Mouse (Mus musculus) ES-Bruce4 (cell line): ENCODE data around the gene Echdc3. TPM values are rescaled to one million over a fixed set of nuclear protein-coding genes. Genes with fewer than 3 reads are reported as not detected.

Experiments
- H3K27ac ChIP-seq: 2 replicates; pipeline ENCODE4 v1.5.1; 2012; ENCODE audit warnings: low read length, inconsistent platforms; ENCODE audit not compliant: insufficient read depth
- H3K27me3 ChIP-seq: 2 replicates; pipeline ENCODE4 v1.6.1; 2012; ENCODE audit warnings: mild to moderate bottlenecking, low read length, inconsistent platforms; ENCODE audit not compliant: control insufficient read depth, poor library complexity, insufficient read depth, severe bottlenecking
- H3K36me3 ChIP-seq: 2 replicates; pipeline ENCODE4 v1.6.1; 2012; ENCODE audit warnings: inconsistent platforms, mild to moderate bottlenecking, low read length, moderate library complexity; ENCODE audit not compliant: control insufficient read depth, poor library complexity, insufficient read depth, severe bottlenecking
- H3K4me1 ChIP-seq: one replicate; pipeline ENCODE4 v1.8.1; 2011; ENCODE audit warnings: low read length; ENCODE audit not compliant: control insufficient read depth, insufficient read depth
- H3K4me3 ChIP-seq: 2 replicates; pipeline ENCODE4 v1.5.1; 2011; ENCODE audit warnings: low read depth, mild to moderate bottlenecking, low read length
- H3K9ac ChIP-seq: 2 replicates; pipeline ENCODE4 v1.6.1; 2012; ENCODE audit warnings: low read depth, mild to moderate bottlenecking, inconsistent platforms; ENCODE audit not compliant: poor library complexity, severe bottlenecking
- H3K9me3 ChIP-seq: replicated peaks from 2 replicates; pipeline ENCODE4 v1.6.1; 2012; ENCODE audit warnings: mild to moderate bottlenecking, low read length, inconsistent platforms; ENCODE audit not compliant: control insufficient read depth, poor library complexity, insufficient read depth, severe bottlenecking
- CTCF ChIP-seq: IDR thresholded peaks from one replicate; pipeline ENCODE4 v1.8.1; 2011; ENCODE audit warnings: low read depth, low read length
- EP300 ChIP-seq: IDR thresholded peaks from 2 replicates; pipeline ENCODE4 v1.6.1; 2011; ENCODE audit warnings: low read depth, low read length; ENCODE audit not compliant: insufficient read depth
- POLR2A ChIP-seq: IDR thresholded peaks from one replicate; pipeline ENCODE4 v1.8.1; 2011; ENCODE audit warnings: low read length; ENCODE audit not compliant: insufficient read depth
- polyA plus RNA-seq: library from polyadenylated mRNA; stranded (reverse); fragments of >200 nt; gene quantifications from 2 replicates; pipeline ENCODE4 v1.2.4, GENCODE M21; 2011; ENCODE audit warnings: low read depth; ENCODE audit not compliant: missing spikeins, insufficient read depth, insufficient read length

Gene Echdc3
- polyA plus RNA-seq, 1 experiment: 1.5 TPM

DNA sequence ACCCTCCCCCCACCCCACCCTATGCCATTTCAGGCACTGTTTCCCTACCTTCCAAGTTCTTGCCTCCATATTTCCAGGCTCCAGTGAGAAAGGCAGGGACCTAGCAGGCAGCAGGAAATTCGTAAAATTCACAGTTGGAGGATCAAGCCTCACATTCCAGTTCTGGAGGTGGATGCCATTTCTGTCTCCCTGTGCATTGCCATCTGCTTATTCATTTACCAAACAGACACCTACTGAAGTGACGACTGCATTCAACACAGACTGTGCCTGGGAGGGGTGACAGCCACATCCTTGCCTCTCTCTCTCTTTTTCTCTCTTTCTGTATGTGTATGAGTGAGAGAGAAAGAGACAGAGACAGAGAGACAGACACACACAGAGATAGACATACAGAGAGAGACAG lies 44.3 kb upstream of the Echdc3 start:
- no peak overlapping the region for H3K27ac ChIP-seq
- TF ChIP-seq POLR2A: no peak
- no peak for TF ChIP-seq CTCF
- TF ChIP-seq EP300: no peak
- H3K9me3 ChIP-seq: no peaks in the 10 kb centered on the region
- H3K36me3 ChIP-seq: no peaks in the 10 kb centered on the region
- no peak overlapping the region for H3K9ac ChIP-seq
- no peak overlapping the region for H3K4me3 ChIP-seq
- peaks cover 2% of the 10 kb centered on the region for H3K4me1 ChIP-seq
- H3K27me3 ChIP-seq: no peaks in the 10 kb centered on the region

DNA sequence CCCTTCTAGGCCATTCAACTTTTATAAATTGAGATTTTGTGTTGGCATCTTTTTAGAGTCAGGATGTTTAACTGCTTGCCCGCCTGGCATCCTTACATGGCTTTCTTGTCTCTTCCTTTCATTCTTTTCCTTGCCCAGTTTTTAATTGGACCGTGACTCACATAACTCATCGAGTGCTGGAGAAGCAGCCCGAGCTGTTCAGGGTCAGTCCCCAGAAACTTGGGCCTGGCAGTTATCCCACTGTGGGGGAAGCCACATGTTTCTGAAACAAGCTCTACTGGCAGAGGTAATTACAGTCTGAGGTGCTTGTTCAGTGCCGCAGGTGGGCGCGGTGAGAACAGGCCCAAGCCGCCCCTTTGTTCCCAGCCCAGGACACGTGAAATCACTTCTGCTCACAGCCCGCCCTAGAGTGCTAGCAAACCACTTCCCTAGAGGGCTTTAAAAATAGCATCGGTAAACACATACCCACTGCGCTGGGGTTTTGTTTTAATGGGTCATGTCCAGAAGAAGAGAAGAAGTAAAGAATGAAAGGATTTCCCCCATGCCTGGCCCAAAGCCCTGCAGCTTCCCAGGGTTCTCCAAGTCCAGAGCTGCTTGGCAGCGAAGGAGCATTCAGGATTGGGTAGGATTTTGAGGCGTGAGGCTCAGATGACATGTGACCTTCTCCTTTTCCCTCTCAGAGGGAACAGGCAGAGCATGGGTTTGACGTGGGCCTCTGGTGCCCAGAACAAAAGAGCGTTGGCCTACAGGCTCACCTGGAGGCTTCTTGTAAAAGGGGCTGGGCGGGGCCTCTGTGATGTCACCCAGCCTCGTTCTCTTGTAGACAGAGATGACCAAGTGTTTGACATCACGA lies 43.4 kb upstream of the Echdc3 start:
- Histone ChIP-seq H3K9me3 (no peaks in the 10 kb centered on the region), H3K4me3 (no peak overlapping the region), H3K9ac (no peak overlapping the region), H3K4me1 (peaks cover 2% of the 10 kb centered on the region), H3K36me3 (no peaks in the 10 kb centered on the region), H3K27ac (no peak overlapping the region), H3K27me3 (no peaks in the 10 kb centered on the region)
- no peak for TF ChIP-seq EP300
- no peak for TF ChIP-seq CTCF
- no peak for TF ChIP-seq POLR2A

DNA sequence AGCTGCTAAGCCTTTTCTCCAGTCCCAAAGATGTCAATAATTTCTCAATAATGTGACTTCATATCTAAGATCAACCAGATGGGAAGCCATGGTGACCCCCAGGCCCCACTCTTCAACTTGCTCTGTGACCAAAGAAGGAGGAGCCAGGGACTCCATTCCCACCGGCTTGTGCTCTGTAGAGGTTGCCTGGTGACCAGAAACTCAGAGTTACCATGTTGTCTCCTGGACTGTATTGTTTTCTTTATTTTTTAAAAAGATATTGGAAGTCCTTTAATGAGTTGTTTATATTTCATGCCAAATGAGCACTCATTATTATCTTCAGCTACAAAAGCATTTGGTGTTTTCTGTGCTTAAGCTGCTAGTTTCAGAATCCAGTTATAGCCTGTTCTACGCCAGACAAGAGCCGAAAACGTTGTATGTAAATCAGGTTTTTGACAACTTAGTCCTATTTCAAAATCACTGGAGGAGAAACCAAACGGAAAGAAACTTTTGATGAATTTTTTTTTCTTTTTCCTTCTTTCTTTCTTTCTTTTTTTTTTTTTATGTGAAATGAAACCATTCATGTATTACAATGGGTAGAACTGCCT lies 42.7 kb upstream of the Echdc3 start:
- H3K9me3 ChIP-seq: no peaks in the 10 kb centered on the region
- no peak overlapping the region for H3K27ac ChIP-seq
- no peaks in the 10 kb centered on the region for H3K36me3 ChIP-seq
- no peak for TF ChIP-seq POLR2A
- no peak for TF ChIP-seq EP300
- TF ChIP-seq CTCF: no peak
- no peaks in the 10 kb centered on the region for H3K27me3 ChIP-seq
- no peak overlapping the region for H3K9ac ChIP-seq
- H3K4me3 ChIP-seq: no peak overlapping the region
- peaks cover 2% of the 10 kb centered on the region for H3K4me1 ChIP-seq

DNA sequence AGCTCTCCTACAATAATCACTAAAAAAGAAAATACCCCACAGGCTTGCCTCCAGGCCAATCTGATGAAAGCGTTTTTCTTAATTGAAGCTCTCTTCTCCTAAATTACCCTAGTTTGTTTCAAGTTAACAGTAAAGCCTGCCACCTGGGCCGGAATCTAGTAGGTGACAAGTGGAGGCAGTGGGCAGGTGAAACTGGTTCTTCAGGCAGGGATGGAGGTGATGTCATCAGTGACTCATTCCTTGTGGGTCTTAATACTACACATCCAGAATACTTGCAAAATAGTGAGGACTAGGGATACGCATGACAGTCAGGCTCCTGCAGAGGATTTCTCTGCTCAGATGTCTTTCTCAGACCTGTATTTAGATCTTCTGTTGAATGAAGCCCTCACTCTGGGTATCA lies 39.7 kb upstream of the Echdc3 start:
- no peaks in the 10 kb centered on the region for H3K27me3 ChIP-seq
- no peaks in the 10 kb centered on the region for H3K36me3 ChIP-seq
- H3K9me3 ChIP-seq: no peaks in the 10 kb centered on the region
- no peak overlapping the region for H3K27ac ChIP-seq
- H3K9ac ChIP-seq: no peak overlapping the region
- H3K4me1 ChIP-seq: peaks cover 2% of the 10 kb centered on the region
- TF ChIP-seq CTCF (no peak), POLR2A (no peak), EP300 (no peak)
- H3K4me3 ChIP-seq: no peak overlapping the region

DNA sequence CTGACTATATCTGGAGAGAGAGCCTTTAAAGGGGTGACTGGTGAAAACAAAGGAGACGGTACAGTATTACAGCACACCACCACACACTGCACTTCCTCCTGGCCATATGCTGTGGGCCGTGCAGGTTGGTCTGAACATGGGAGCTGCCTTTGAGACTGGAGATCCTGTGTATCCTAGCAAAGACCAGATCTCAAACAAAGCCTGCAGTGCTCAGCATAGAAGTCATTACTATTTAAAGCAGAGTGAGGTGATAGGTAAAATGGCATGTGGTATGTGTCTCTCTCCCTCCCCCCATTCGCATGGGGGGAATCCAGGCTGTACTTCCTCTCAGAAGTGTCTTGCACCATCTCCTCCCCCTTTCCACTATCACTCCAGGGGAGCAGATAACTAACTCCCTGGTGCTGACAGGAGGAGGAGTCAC lies 38.3 kb upstream of the Echdc3 start:
- Histone ChIP-seq H3K9me3 (no peaks in the 10 kb centered on the region), H3K27me3 (no peaks in the 10 kb centered on the region), H3K27ac (no peak overlapping the region), H3K4me1 (no peaks in the 10 kb centered on the region), H3K4me3 (no peak overlapping the region), H3K9ac (no peak overlapping the region), H3K36me3 (no peaks in the 10 kb centered on the region)
- TF ChIP-seq CTCF (no peak), POLR2A (no peak), EP300 (no peak)

DNA sequence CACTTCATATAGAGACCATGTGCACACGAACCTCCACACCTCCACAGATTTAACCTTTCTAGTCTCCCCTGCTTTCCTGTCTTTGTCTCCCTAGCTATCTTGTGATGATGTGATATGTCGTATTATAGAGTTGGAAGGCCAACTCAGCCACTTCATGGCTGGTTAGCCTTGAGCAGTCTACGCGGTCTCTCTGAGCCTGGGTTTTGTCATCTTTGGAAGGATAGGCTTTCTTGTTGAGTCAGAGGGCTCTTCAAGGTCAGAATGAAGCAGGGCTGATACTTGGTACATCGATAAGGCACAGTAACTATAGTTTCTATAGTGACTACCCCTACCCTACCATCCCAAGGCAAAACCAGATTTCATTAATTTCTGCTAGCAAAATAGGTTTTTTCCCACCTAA lies 28.6 kb upstream of the Echdc3 start:
- TF ChIP-seq CTCF (no peak), EP300 (no peak), POLR2A (no peak)
- H3K9ac ChIP-seq: no peak overlapping the region

More for the DNA sequence above, 28.6 kb upstream of the Echdc3 start:
- Histone ChIP-seq H3K4me1 (peaks cover 3% of the 10 kb centered on the region), H3K4me3 (no peak overlapping the region), H3K36me3 (no peaks in the 10 kb centered on the region), H3K9me3 (no peaks in the 10 kb centered on the region), H3K27ac (no peak overlapping the region), H3K27me3 (no peaks in the 10 kb centered on the region)
